In genomic region chr9:121898245-121898644, GRCm38 (mm10) we compare ENCODE assay signal across 14 mouse cellular contexts. TPM values are rescaled to one million over a fixed set of nuclear protein-coding genes. Genes with fewer than 3 reads are reported as not detected.
DNase-seq lines count a peak whose midpoint lies in the region; ATAC-seq and TF ChIP-seq lines count a peak whose summit lies in the region.
"Had no signal": no experiment of that assay in that cellular context is flagged by ENCODE, and none has a peak within 500 bp of the region (broad histone marks: within the 10 kb centered on the region; RNA-seq: fewer than 3 reads in every experiment).

TSS of gene Ackr2 (plus strand) at chr9:121898355.

- no peaks in the 10 kb centered on the region for H3K4me1 ChIP-seq in kidney, postnatal 0 days (replicated peaks; ENCODE audit: insufficient read depth, low read length)
- H3K4me1 ChIP-seq in kidney, embryonic 14.5 days (ENCODE audit: control insufficient read depth, insufficient read depth, low read length), result no peaks in the 10 kb centered on the region
- H3K4me1 ChIP-seq in CH12.LX (ENCODE audit: control insufficient read depth in 1 of 2, insufficient read depth in 2 of 2) (peaks cover 56 to 86% of the 10 kb centered on the region in 2 experiments), E14TG2a.4 (replicated peaks; ENCODE audit: low read depth, low read length) (peaks cover 3% of the 10 kb centered on the region; the same call in 1 of the 2 replicates)
- no peaks in the 10 kb centered on the region for H3K4me1 ChIP-seq in cerebellum, adult 2 months (ENCODE audit: control insufficient read depth, insufficient read depth, low read length)
- H3K4me1 ChIP-seq: embryonic facial prominence, embryonic 12.5 days; limb, embryonic 15.5 days had no signal

- H3K79me2 ChIP-seq in CH12.LX (replicated peaks; ENCODE audit: control insufficient read depth, extremely low read depth, insufficient read depth, poor library complexity, severe bottlenecking), result no peaks in the 10 kb centered on the region

- no peak for TF ChIP-seq RAD21 in CH12.LX (IDR thresholded peaks at IDR 0.05; ENCODE audit: low read depth, low read length)

- no peak within 1 kb of the TSS for H3K9ac ChIP-seq in kidney, postnatal 0 days (ENCODE audit: low read depth, low read length)
- no peak within 1 kb of the TSS for H3K9ac ChIP-seq in kidney, embryonic 14.5 days (ENCODE audit: low read depth, low read length)
- no peak within 1 kb of the TSS for H3K9ac ChIP-seq in CH12.LX (ENCODE audit: insufficient read depth, low read depth)
- H3K9ac ChIP-seq: embryonic facial prominence, embryonic 12.5 days; limb, embryonic 15.5 days had no signal

- WGBS in kidney, postnatal 0 days, result 64% methylated on average over 9 of the region's 9 CpGs
- WGBS in kidney, embryonic 14.5 days, result 75% methylated on average over 9 of the region's 9 CpGs
- 71% methylated on average over 9 of the region's 9 CpGs for WGBS in cerebellum, adult 2 months

- no peak within 1 kb of the TSS for H3K27ac ChIP-seq in kidney, postnatal 0 days
- no peak within 1 kb of the TSS for H3K27ac ChIP-seq in kidney, embryonic 14.5 days (ENCODE audit: low read depth, low read length)
- peak within 1 kb of the TSS; percentile 19; the same call in 1 of the 2 replicates for H3K27ac ChIP-seq in CH12.LX (ENCODE audit: insufficient read depth, low read depth)
- no peak within 1 kb of the TSS for H3K27ac ChIP-seq in cerebellum, adult 2 months (ENCODE audit: insufficient read depth, low read length)
- H3K27ac ChIP-seq: embryonic facial prominence, embryonic 12.5 days; limb, embryonic 15.5 days; midbrain, embryonic 10.5 days had no signal

- no peak for TF ChIP-seq POLR2A in CH12.LX (IDR thresholded peaks at IDR 0.05; ENCODE audit: low read depth, low read length)
- TF ChIP-seq POLR2A in cerebellum, adult 2 months (IDR thresholded peaks at IDR 0.05; ENCODE audit: borderline replicate concordance, insufficient read depth, low read length), result no peak

- H3K27me3 ChIP-seq in kidney, postnatal 0 days (ENCODE audit: insufficient read depth, low read length), result no peaks in the 10 kb centered on the region
- H3K27me3 ChIP-seq in kidney, embryonic 14.5 days (ENCODE audit: control insufficient read depth, insufficient read depth, low read length), result no peaks in the 10 kb centered on the region
- H3K27me3 ChIP-seq in CH12.LX (replicated peaks), result no peaks in the 10 kb centered on the region
- peaks cover 16% of the 10 kb centered on the region for H3K27me3 ChIP-seq in E14TG2a.4 (ENCODE audit: insufficient read depth, low read length)
- H3K27me3 ChIP-seq in cerebellum, adult 2 months (ENCODE audit: control insufficient read depth, insufficient read depth, low read length), result no peaks in the 10 kb centered on the region
- H3K27me3 ChIP-seq: embryonic facial prominence, embryonic 12.5 days; limb, embryonic 15.5 days had no signal

- TF ChIP-seq EP300 in CH12.LX (IDR thresholded peaks at IDR 0.05; ENCODE audit: low read length), result no peak

- H3K4me3 ChIP-seq in kidney, postnatal 0 days (replicated peaks; ENCODE audit: low read depth, low read length), result no peak within 1 kb of the TSS
- no peak within 1 kb of the TSS for H3K4me3 ChIP-seq in kidney, embryonic 14.5 days (ENCODE audit: low read length)
- peak within 1 kb of the TSS in 1 of 3 experiments; percentile 41 for H3K4me3 ChIP-seq in CH12.LX (replicated peaks in 1 of 3; ENCODE audit: low read depth in 2 of 3, low read length in 2 of 3, poor library complexity in 1 of 3)
- peak within 1 kb of the TSS; percentile 49 for H3K4me3 ChIP-seq in E14TG2a.4 (replicated peaks; ENCODE audit: low read length)
- no peak within 1 kb of the TSS for H3K4me3 ChIP-seq in cerebellum, adult 2 months (replicated peaks; ENCODE audit: insufficient read depth, low read depth, low read length)
- H3K4me3 ChIP-seq: embryonic facial prominence, embryonic 12.5 days; limb, embryonic 15.5 days; midbrain, embryonic 10.5 days had no signal

- dilution Hi-C loops in CH12.LX (cut with MboI; ENCODE audit: extremely low pct_ligation_motif_present, extremely low pct_unique_long_range_greater_than_20kb, low sequenced_read_pairs), result no loop called here

- in situ Hi-C loops in CH12.LX (cut with MboI; ENCODE audit: low pct_ligation_motif_present, low pct_unique_long_range_greater_than_20kb, low sequenced_read_pairs), result no loop called here

- ATAC-seq in kidney, postnatal 0 days (replicated peaks; ENCODE audit: low FRiP score, low read depth), result no peak
- no peak for ATAC-seq in kidney, embryonic 14.5 days (ENCODE audit: low FRiP score, low TSS enrichment)
- ATAC-seq: inflammation-experienced regulatory T-cells, adult 6 months had no signal

- 0 out of 2 replicates have a peak within 1 kb of the TSS, but pooled peaks have one; percentile 2 for H3K4me2 ChIP-seq in kidney, postnatal 0 days (ENCODE audit: low read length)
- no peak within 1 kb of the TSS for H3K4me2 ChIP-seq in kidney, embryonic 14.5 days (replicated peaks; ENCODE audit: low read depth, low read length)
- no peak within 1 kb of the TSS; the same call in 1 of the 2 replicates for H3K4me2 ChIP-seq in CH12.LX (ENCODE audit: insufficient read depth, low read depth, poor library complexity, severe bottlenecking)
- H3K4me2 ChIP-seq: embryonic facial prominence, embryonic 12.5 days; limb, embryonic 15.5 days had no signal

- no peaks in the 10 kb centered on the region for H3K36me3 ChIP-seq in kidney, postnatal 0 days (ENCODE audit: insufficient read depth, low read length)
- H3K36me3 ChIP-seq in kidney, embryonic 14.5 days (ENCODE audit: control insufficient read depth, insufficient read depth, low read length), result no peaks in the 10 kb centered on the region
- H3K36me3 ChIP-seq in CH12.LX (replicated peaks in 1 of 2; ENCODE audit: control insufficient read depth in 1 of 2, insufficient read depth in 1 of 2, low read length in 1 of 2) (peaks cover 0 to 13% of the 10 kb centered on the region in 2 experiments), E14TG2a.4 (ENCODE audit: insufficient read depth, low read length) (no peaks in the 10 kb centered on the region)
- H3K36me3 ChIP-seq: embryonic facial prominence, embryonic 12.5 days; limb, embryonic 15.5 days; midbrain, embryonic 10.5 days had no signal

- no peaks in the 10 kb centered on the region for H3K9me3 ChIP-seq in kidney, postnatal 0 days (replicated peaks; ENCODE audit: low read length)
- no peaks in the 10 kb centered on the region for H3K9me3 ChIP-seq in kidney, embryonic 14.5 days (ENCODE audit: control insufficient read depth, low read length)
- H3K9me3 ChIP-seq in CH12.LX (replicated peaks; ENCODE audit: low read length) (no peaks in the 10 kb centered on the region), E14TG2a.4 (ENCODE audit: low read length) (no peaks in the 10 kb centered on the region)
- H3K9me3 ChIP-seq: embryonic facial prominence, embryonic 12.5 days; limb, embryonic 15.5 days; midbrain, embryonic 10.5 days had no signal

- no peak for DNase-seq in kidney, postnatal 0 days (ENCODE audit: low spot score)
- no peak for DNase-seq in CH12.LX (ENCODE audit: extremely low read depth)
- DNase-seq in lung, postnatal 14 days, result peak; percentile 56
- DNase-seq in layer of hippocampus, postnatal 14 days (ENCODE audit: low spot score in 2 of 2), result no peak
- DNase-seq in cerebellum, adult 2 months, result no peak
- DNase-seq: cerebellum, postnatal 14 days; gastrocnemius, postnatal 14 days; layer of hippocampus, postnatal 36 days had no signal

- no peak for TF ChIP-seq CTCF in kidney, postnatal 0 days (IDR thresholded peaks at IDR 0.05; ENCODE audit: low read depth)
- TF ChIP-seq CTCF in CH12.LX (conservative IDR thresholded peaks at IDR 0.05 in 1 of 2, IDR thresholded peaks at IDR 0.05 in 1 of 2; ENCODE audit: low read depth in 2 of 2, low read length in 2 of 2), result no peak
- no peak for TF ChIP-seq CTCF in E14TG2a.4 (conservative IDR thresholded peaks at IDR 0.05; ENCODE audit: low read length)
- TF ChIP-seq CTCF in cerebellum, adult 2 months (IDR thresholded peaks at IDR 0.05; ENCODE audit: borderline replicate concordance, insufficient read depth, low read depth, low read length), result no peak

TF ChIP-seq in CH12.LX, 34 proteins besides CTCF, POLR2A, EP300 and RAD21:
- TF ChIP-seq JUN (IDR thresholded peaks at IDR 0.05; ENCODE audit: insufficient read depth, low read depth, low read length) (no peak), BHLHE40 (IDR thresholded peaks at IDR 0.05; ENCODE audit: low read depth, low read length) (no peak), NELFE (IDR thresholded peaks at IDR 0.05; ENCODE audit: low read depth, low read length) (no peak), RCOR1 (conservative IDR thresholded peaks at IDR 0.05; ENCODE audit: low read depth, low read length) (no peak), TBP (conservative IDR thresholded peaks at IDR 0.05; ENCODE audit: low read depth, low read length) (no peak), ZNF384 (IDR thresholded peaks at IDR 0.05; ENCODE audit: low read depth, low read length) (no peak), USF1 (IDR thresholded peaks at IDR 0.05; ENCODE audit: low read depth, low read length) (no peak), NRF1 (IDR thresholded peaks at IDR 0.05; ENCODE audit: low read depth, low read length) (no peak), SMC3 (IDR thresholded peaks at IDR 0.05; ENCODE audit: low read depth, low read length) (no peak), ZC3H11A (IDR thresholded peaks at IDR 0.05; ENCODE audit: low read depth, low read length) (no peak), ZKSCAN1 (IDR thresholded peaks at IDR 0.05; ENCODE audit: borderline replicate concordance, low read depth, low read length) (no peak), SIN3A (IDR thresholded peaks at IDR 0.05; ENCODE audit: low read length) (no peak), UBTF (IDR thresholded peaks at IDR 0.05; ENCODE audit: low read depth, low read length) (no peak), MYC (IDR thresholded peaks at IDR 0.05; ENCODE audit: low read depth, low read length) (no peak)

RNA-seq across cellular contexts. Expression of gene Ackr2, which starts in this region (rescaled TPM):
- 0.79 and 0.97 TPM in 2 replicates for polyA plus RNA-seq in kidney, postnatal 0 days (2015; fragmentation: Nextera tagmentation; extraction: Ambion mirVana)
- polyA plus RNA-seq in kidney, embryonic 14.5 days (2014; fragmentation: Nextera tagmentation; extraction: Ambion mirVana), result 0.42 and 0.96 TPM in 2 replicates
- total RNA-seq in CH12.LX (2012; rRNA removed) (2.9 and 4.5 TPM in 2 replicates), CH12.LX (2014; rRNA removed) (9.8 TPM in 2 replicates)
- 13.0 and 13.9 TPM in 2 replicates for polyA plus RNA-seq in CH12.LX (2012; ENCODE audit: insufficient read length, low read depth)
- total RNA-seq in layer of hippocampus, postnatal 14 days (2021), result 1 to 10 TPM; 2.6 to 4.2 TPM
- 0.05 and 0.16 TPM in 2 replicates for polyA plus RNA-seq in cerebellum, adult 2 months (2012; rRNA removed)
- polyA plus RNA-seq: inflammation-experienced regulatory T-cells, adult 6 months had no signal
